Mouse (Mus musculus) spleen, adult 2 months (tissue): ENCODE measurements around the gene Phf12.

Source experiments
- CTCF ChIP-seq: fragments of 200-500 bp; IDR thresholded peaks from 2 replicates; pipeline ENCODE4 v1.5.1; 2011; ENCODE audit warnings: mild to moderate bottlenecking, inconsistent platforms; ENCODE audit not compliant: insufficient read depth, insufficient read length, insufficient replicate concordance; ENCODE audit errors: extremely low read depth
- POLR2A ChIP-seq: fragments of 200-500 bp; IDR thresholded peaks from 2 replicates; pipeline ENCODE4 v1.6.1; 2011; ENCODE audit warnings: low read depth, low read length, inconsistent platforms

GRCm38 (mm10) chr11:77950797-77951228, 31.7 kb upstream of the Phf12 start:
- TF ChIP-seq CTCF (no peak), POLR2A (no peak)
